ENCODE assay signal across 27 mouse cellular contexts in genomic region chr9:57325962-57326361, GRCm38 (mm10).
DNase-seq lines count a peak whose midpoint lies in the region; ATAC-seq and TF ChIP-seq lines count a peak whose summit lies in the region.
"Had no signal": no experiment of that assay in that cellular context is flagged by ENCODE, and none has a peak within 500 bp of the region (broad histone marks: within the 10 kb centered on the region; RNA-seq: fewer than 3 reads in every experiment).

No protein-coding gene starts in this region.

- intact Hi-C loops in heart, postnatal 10 days (cut with DNase I): no loop called here

- no peaks in the 10 kb centered on the region for H3K9me3 ChIP-seq in heart, embryonic 10.5 days
- H3K9me3 ChIP-seq in embryonic facial prominence, embryonic 10.5 days: no peaks in the 10 kb centered on the region
- H3K9me3 ChIP-seq in midbrain, embryonic 13.5 days: 0 out of 2 replicates have a peak, but pooled peaks cover 2% of the 10 kb centered on the region
- H3K9me3 ChIP-seq in midbrain, postnatal 0 days (ENCODE audit: low read length): no peaks in the 10 kb centered on the region
- H3K9me3 ChIP-seq: embryonic facial prominence, embryonic 13.5 days; embryonic facial prominence, embryonic 15.5 days; forebrain, embryonic 10.5 days; forebrain, embryonic 12.5 days; G1E had no signal

- TF ChIP-seq CTCF in midbrain, postnatal 0 days (IDR thresholded peaks at IDR 0.05): no peak

- H3K9ac ChIP-seq in midbrain, embryonic 13.5 days (replicated peaks): no peak overlapping the region
- no peak overlapping the region for H3K9ac ChIP-seq in midbrain, postnatal 0 days (replicated peaks; ENCODE audit: low read length, poor library complexity, severe bottlenecking)
- H3K9ac ChIP-seq: embryonic facial prominence, embryonic 13.5 days; embryonic facial prominence, embryonic 15.5 days; forebrain, embryonic 12.5 days had no signal

- no peak overlapping the region for H3K4me2 ChIP-seq in midbrain, embryonic 13.5 days (replicated peaks)
- no peak overlapping the region for H3K4me2 ChIP-seq in midbrain, postnatal 0 days (ENCODE audit: low read depth, low read length, poor library complexity, severe bottlenecking)
- H3K4me2 ChIP-seq: embryonic facial prominence, embryonic 13.5 days; embryonic facial prominence, embryonic 15.5 days; forebrain, embryonic 12.5 days had no signal

- ATAC-seq in megakaryocyte, adult 5-6 weeks (ENCODE audit: poor library complexity, severe bottlenecking): peak; percentile 99
- ATAC-seq in monocyte, adult 5-6 weeks (replicated peaks; ENCODE audit: insufficient number of reproducible peaks, low FRiP score, low TSS enrichment, poor library complexity, severe bottlenecking): peak; percentile 61
- no peak for ATAC-seq in midbrain, embryonic 13.5 days
- ATAC-seq in midbrain, postnatal 0 days (ENCODE audit: low FRiP score): no peak
- ATAC-seq: activated CD4-positive, CD25-positive, alpha-beta regulatory T cell, adult 4 months; CD4-positive, CD25-positive, alpha-beta regulatory T cell, adult 4 months; forebrain, embryonic 14.5 days; forebrain, embryonic 16.5 days; Patski had no signal

- H3K36me3 ChIP-seq in heart, embryonic 10.5 days: no peaks in the 10 kb centered on the region
- H3K36me3 ChIP-seq in embryonic facial prominence, embryonic 10.5 days (replicated peaks): no peaks in the 10 kb centered on the region
- H3K36me3 ChIP-seq in midbrain, embryonic 13.5 days: no peaks in the 10 kb centered on the region
- no peaks in the 10 kb centered on the region for H3K36me3 ChIP-seq in midbrain, postnatal 0 days (ENCODE audit: insufficient read depth, low read length)
- H3K36me3 ChIP-seq: embryonic facial prominence, embryonic 13.5 days; embryonic facial prominence, embryonic 15.5 days; forebrain, embryonic 10.5 days; forebrain, embryonic 12.5 days; G1E had no signal

- no peak overlapping the region for H3K4me3 ChIP-seq in heart, embryonic 10.5 days
- no peak overlapping the region for H3K4me3 ChIP-seq in embryonic facial prominence, embryonic 10.5 days
- H3K4me3 ChIP-seq in midbrain, embryonic 13.5 days (replicated peaks): no peak overlapping the region
- H3K4me3 ChIP-seq in midbrain, postnatal 0 days (ENCODE audit: low read depth, low read length): no peak overlapping the region
- H3K4me3 ChIP-seq: embryonic facial prominence, embryonic 13.5 days; embryonic facial prominence, embryonic 15.5 days; erythroblast, embryonic 14.5 days; forebrain, embryonic 10.5 days; forebrain, embryonic 12.5 days had no signal

- H3K27me3 ChIP-seq in heart, embryonic 10.5 days (ENCODE audit: insufficient read depth, poor library complexity, severe bottlenecking): no peaks in the 10 kb centered on the region
- H3K27me3 ChIP-seq in embryonic facial prominence, embryonic 10.5 days (replicated peaks; ENCODE audit: low read depth, poor library complexity, severe bottlenecking): no peaks in the 10 kb centered on the region
- H3K27me3 ChIP-seq in midbrain, embryonic 13.5 days: no peaks in the 10 kb centered on the region
- H3K27me3 ChIP-seq in midbrain, postnatal 0 days (ENCODE audit: insufficient read depth, low read length): no peaks in the 10 kb centered on the region
- H3K27me3 ChIP-seq: CH12.LX; embryonic facial prominence, embryonic 13.5 days; embryonic facial prominence, embryonic 15.5 days; forebrain, embryonic 12.5 days; Patski had no signal

- peaks cover 7% of the 10 kb centered on the region for H3K4me1 ChIP-seq in heart, embryonic 10.5 days
- no peaks in the 10 kb centered on the region for H3K4me1 ChIP-seq in embryonic facial prominence, embryonic 10.5 days
- H3K4me1 ChIP-seq in midbrain, embryonic 13.5 days (replicated peaks): no peaks in the 10 kb centered on the region
- no peaks in the 10 kb centered on the region for H3K4me1 ChIP-seq in midbrain, postnatal 0 days (ENCODE audit: insufficient read depth, low read length)
- H3K4me1 ChIP-seq: embryonic facial prominence, embryonic 13.5 days; embryonic facial prominence, embryonic 15.5 days; forebrain, embryonic 10.5 days; forebrain, embryonic 12.5 days had no signal

- no peak overlapping the region for H3K27ac ChIP-seq in heart, embryonic 10.5 days
- no peak overlapping the region for H3K27ac ChIP-seq in embryonic facial prominence, embryonic 10.5 days (replicated peaks)
- H3K27ac ChIP-seq in midbrain, embryonic 13.5 days: no peak overlapping the region
- H3K27ac ChIP-seq in midbrain, postnatal 0 days (ENCODE audit: low read depth, low read length): no peak overlapping the region
- H3K27ac ChIP-seq: embryonic facial prominence, embryonic 13.5 days; embryonic facial prominence, embryonic 15.5 days; forebrain, embryonic 10.5 days; forebrain, embryonic 12.5 days had no signal

- DNase-seq in heart, embryonic 10.5 days (ENCODE audit: low spot score): peak; percentile 11
- no peak for DNase-seq in heart, postnatal 10 days
- DNase-seq in embryonic facial prominence, embryonic 10.5 days (ENCODE audit: low spot score): no peak
- DNase-seq in midbrain, postnatal 0 days (ENCODE audit: low spot score): no peak
- DNase-seq: adrenal gland, adult 8-10 months; adrenal gland, postnatal 14 days; adrenal gland, postnatal 36 days; cerebellum, adult 11-12 months; cerebellum, adult 2 months; cerebellum, adult 9-10 months; cerebellum, postnatal 10 days; cerebellum, postnatal 25 days had no signal

Comparison
In these comparisons a context has a peak if more than half of its experiments do, and no peak if none do; other contexts are left out.
1. ATAC-seq: peak in megakaryocyte, adult 5-6 weeks (single experiment) and monocyte, adult 5-6 weeks (single experiment); none in midbrain, embryonic 13.5 days (single experiment) and midbrain, postnatal 0 days (single experiment).